Mouse (Mus musculus): ENCODE measurements around the gene Slc25a35. TPM values are rescaled to one million over a fixed set of nuclear protein-coding genes. Genes with fewer than 3 reads are reported as not detected.
A peak's percentile ranks its signal among the peaks of the same experiment; 100 is the strongest.
"Not testable (repeated sequence)": the region's sequence is repeated elsewhere in the genome, so short reads cannot be mapped to it uniquely, and the experiment has no call there.

Gene Slc25a35
- polyA plus RNA-seq, 1 experiment from 2014 or later, result 7.6 TPM

DNA sequence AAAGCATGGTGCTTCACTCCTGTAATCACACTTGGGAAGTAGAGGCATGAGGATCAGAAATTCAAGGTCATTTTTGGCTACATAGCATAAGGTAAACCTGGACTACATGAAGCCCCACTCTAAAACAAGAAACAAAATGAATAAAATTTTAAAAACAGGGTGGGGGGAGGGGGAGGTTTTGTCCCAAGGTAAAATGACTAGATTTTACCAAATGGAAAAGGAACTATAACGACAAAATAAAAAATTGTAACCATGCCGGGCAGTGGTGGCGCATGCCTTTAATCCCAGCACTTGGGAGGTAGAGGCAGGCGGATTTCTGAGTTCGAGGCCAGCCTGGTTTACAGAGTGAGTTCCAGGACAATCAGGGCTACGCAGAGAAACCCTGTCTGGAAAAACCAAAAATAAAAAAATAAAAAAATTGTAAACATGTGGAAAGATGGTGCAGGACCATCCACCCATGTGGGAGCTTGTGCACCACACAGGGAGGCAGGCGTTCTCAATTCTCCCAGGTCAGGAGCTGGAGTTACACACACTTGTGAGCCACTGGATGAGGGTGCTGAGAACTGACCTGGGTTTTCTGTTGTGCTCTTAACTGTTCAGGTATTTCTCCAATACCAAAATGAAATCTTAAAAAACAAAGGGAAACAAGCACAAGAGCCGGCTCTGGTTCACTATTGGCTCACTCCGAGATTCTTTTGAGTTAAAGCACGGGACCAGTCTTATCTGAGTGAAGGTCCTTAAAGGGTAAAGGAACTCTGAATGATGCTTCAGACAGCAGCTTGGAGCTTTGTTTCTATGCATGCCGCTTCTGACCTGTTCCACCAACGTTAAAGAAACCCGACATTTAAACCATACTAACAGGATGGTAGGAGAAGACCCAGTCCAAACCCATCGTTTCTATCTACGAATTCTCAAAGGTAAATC, 42.7 kb downstream of the Slc25a35 start:
- Histone ChIP-seq H3K4me3 (ENCODE audit: low read length) (no peak overlapping the region), H3K27me3 (ENCODE audit: insufficient read depth, low read length) (no peaks in the 10 kb centered on the region), H3K9me3 (ENCODE audit: low read length) (no peaks in the 10 kb centered on the region), H3K4me2 (replicated peaks; ENCODE audit: low read depth, low read length) (peak overlapping the region; percentile 90; the same call in 1 of the 2 replicates), H3K36me3 (ENCODE audit: insufficient read depth, low read length) (no peaks in the 10 kb centered on the region), H3K9ac (replicated peaks; ENCODE audit: low read length) (0 out of 2 replicates have a peak overlapping the region, but pooled peaks have one; percentile 8), H3K4me1 (ENCODE audit: insufficient read depth, low read length) (peaks cover 23% of the 10 kb centered on the region), H3K27ac (ENCODE audit: low read length) (no peak overlapping the region)
- no peak for ATAC-seq (ENCODE audit: low FRiP score, low TSS enrichment)
- 90% methylated on average over 15 of the region's 15 CpGs for WGBS

DNA sequence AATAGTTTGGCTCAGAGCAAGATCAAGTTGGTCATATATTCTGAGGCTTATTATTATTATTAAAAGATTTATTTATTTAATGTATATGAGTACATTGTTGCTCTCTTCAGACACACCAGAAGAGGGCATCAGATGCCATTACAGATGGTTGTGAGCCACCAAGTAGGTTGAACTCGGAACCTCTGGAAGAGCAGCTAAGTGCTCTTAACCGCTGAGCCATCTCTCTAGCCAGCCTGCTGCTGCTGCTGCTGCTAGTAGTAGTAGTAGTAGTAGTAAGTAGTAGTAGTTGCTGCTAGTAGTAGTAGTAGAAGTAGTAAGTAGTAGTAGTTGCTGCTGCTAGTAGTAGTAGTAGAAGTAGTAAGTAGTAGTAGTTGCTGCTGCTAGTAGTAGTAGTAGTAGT, 43.5 kb downstream of the Slc25a35 start:
- peak overlapping the region; percentile 90 for H3K4me2 ChIP-seq (replicated peaks; ENCODE audit: low read depth, low read length)
- ATAC-seq (ENCODE audit: low FRiP score, low TSS enrichment); H3K36me3 ChIP-seq (ENCODE audit: insufficient read depth, low read length); H3K9ac ChIP-seq (replicated peaks; ENCODE audit: low read length); H3K27me3 ChIP-seq (ENCODE audit: insufficient read depth, low read length); H3K9me3 ChIP-seq (ENCODE audit: low read length): not testable (repeated sequence)
- WGBS, result 73% methylated on average over 2 of the region's 2 CpGs
- H3K27ac ChIP-seq (ENCODE audit: low read length), result peak overlapping the region; percentile 94; the same call in 1 of the 2 replicates
- peak overlapping the region; percentile 61 for H3K4me3 ChIP-seq (ENCODE audit: low read length)
- H3K4me1 ChIP-seq (ENCODE audit: insufficient read depth, low read length), result peaks cover 23% of the 10 kb centered on the region

DNA sequence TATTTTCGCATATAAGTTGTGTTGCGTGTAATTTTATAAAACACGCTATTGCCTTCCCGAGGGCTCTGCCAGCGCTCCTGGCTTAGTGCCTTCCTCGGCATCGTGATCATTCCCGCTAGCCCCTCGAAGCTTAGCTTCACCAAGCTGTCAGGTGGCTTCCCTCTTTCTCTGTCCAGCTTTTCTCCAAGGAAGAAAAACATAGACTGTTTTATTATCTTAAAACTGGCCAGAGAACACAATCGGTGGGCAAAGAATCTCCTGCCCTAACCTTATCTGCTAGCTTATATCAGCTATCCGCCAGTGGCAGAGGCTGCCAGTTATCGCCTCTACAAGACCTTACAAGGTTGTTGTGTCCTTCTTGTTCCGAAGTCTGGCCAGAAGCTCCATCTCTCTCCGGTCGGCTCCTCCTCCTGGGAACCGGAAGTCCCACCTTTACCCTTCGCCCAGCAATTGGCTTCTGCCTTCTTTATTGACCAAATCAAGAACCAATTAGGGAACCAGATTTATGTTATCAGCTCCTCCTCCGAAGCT, 44.2 kb downstream of the Slc25a35 start:
- Histone ChIP-seq H3K36me3 (ENCODE audit: insufficient read depth, low read length) (no peaks in the 10 kb centered on the region), H3K4me3 (ENCODE audit: low read length) (peak overlapping the region; percentile 61), H3K27me3 (ENCODE audit: insufficient read depth, low read length) (no peaks in the 10 kb centered on the region), H3K9me3 (ENCODE audit: low read length) (no peaks in the 10 kb centered on the region), H3K9ac (replicated peaks; ENCODE audit: low read length) (peak overlapping the region; percentile 84), H3K4me2 (replicated peaks; ENCODE audit: low read depth, low read length) (peak overlapping the region; percentile 90), H3K27ac (ENCODE audit: low read length) (peak overlapping the region; percentile 94), H3K4me1 (ENCODE audit: insufficient read depth, low read length) (peaks cover 30% of the 10 kb centered on the region)
- WGBS, result 1% methylated on average over 18 of the region's 18 CpGs
- peak; percentile 62; the same call in 1 of the 2 replicates for ATAC-seq (ENCODE audit: low FRiP score, low TSS enrichment)

DNA sequence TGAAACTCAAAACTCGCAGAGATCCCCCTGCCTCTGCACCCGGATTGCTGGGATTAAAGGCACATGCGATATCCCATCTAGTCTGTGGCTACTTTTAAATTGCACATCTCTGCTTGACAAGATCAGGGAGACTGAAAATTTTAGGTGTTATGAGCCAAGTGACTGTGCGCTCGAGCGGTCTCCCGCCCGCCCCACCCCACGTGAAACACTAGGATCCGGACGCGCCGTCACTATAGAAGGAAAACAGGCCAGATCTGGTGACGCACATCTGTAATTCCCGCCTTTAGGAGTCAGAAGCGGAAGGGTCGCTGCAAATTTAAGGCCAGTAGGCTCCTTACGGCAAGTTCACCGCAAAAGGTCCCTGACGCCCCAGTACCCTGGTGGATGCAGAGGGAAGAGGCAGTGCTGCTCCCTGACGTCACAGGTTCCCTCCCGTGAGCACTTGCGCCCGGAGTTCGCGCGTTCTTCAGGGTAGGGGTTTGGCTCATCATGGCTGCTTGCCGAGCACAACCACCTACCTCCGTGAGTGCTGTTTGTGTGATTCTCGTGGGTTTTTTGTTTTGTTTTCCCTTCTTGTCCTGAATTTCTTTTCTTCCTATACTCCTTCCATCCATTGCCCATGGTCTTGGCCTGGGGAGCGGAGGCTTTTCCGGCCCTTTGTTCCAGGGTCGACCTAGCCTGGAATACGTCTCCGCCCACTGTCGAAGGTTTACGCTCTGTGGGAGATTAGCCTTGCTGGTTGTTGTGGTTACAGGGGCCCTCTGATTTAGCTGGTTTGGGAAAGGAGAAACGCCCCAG, 47.9 kb downstream of the Slc25a35 start, which contains the start of gene Ctc1:
Gene Ctc1, plus strand, starts transcription at position 268 of the 798 bp plus-strand sequence.
- H3K36me3 ChIP-seq (ENCODE audit: insufficient read depth, low read length), result peaks cover under 1% of the 10 kb centered on the region; the same call in 1 of the 2 replicates
- ATAC-seq (ENCODE audit: low FRiP score, low TSS enrichment), result peak; percentile 95
- H3K4me3 ChIP-seq (ENCODE audit: low read length), result peak within 1 kb of the TSS; percentile 70
- no peaks in the 10 kb centered on the region for H3K27me3 ChIP-seq (ENCODE audit: insufficient read depth, low read length)
- H3K27ac ChIP-seq (ENCODE audit: low read length), result peak within 1 kb of the TSS; percentile 96
- H3K9ac ChIP-seq (replicated peaks; ENCODE audit: low read length), result peak within 1 kb of the TSS; percentile 91
- peak within 1 kb of the TSS; percentile 88 for H3K4me2 ChIP-seq (replicated peaks; ENCODE audit: low read depth, low read length)
- 4% methylated on average over 38 of the region's 38 CpGs for WGBS
- H3K4me1 ChIP-seq (ENCODE audit: insufficient read depth, low read length), result peaks cover 25% of the 10 kb centered on the region
- no peaks in the 10 kb centered on the region for H3K9me3 ChIP-seq (ENCODE audit: low read length)

DNA sequence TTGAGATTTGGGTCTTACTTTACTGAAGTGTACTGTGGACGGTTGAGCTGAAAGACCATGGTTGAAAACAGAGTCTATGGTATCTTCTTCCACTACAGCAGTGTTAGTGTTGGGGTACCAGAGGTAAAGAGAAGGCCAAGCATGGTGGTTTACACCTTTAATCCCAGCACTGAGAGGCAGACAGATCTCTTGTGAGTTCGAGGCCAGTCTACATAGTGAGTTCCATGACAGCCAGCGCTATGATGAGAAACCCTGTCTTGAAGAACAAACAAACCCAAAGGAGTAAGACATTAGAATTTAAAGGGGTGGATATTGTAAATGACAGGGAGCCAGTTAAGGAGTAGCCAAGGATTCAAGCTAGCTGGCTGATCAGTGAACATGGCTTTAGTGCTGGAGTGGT, 48.8 kb downstream of the Slc25a35 start:
- H3K9me3 ChIP-seq (ENCODE audit: low read length), result no peaks in the 10 kb centered on the region
- WGBS, result 63% methylated on average over 3 of the region's 3 CpGs
- peak overlapping the region; percentile 91 for H3K9ac ChIP-seq (replicated peaks; ENCODE audit: low read length)
- no peaks in the 10 kb centered on the region for H3K27me3 ChIP-seq (ENCODE audit: insufficient read depth, low read length)
- ATAC-seq (ENCODE audit: low FRiP score, low TSS enrichment), result no peak
- H3K36me3 ChIP-seq (ENCODE audit: insufficient read depth, low read length), result peaks cover 6% of the 10 kb centered on the region
- H3K4me2 ChIP-seq (replicated peaks; ENCODE audit: low read depth, low read length), result peak overlapping the region; percentile 88
- peaks cover 17% of the 10 kb centered on the region for H3K4me1 ChIP-seq (ENCODE audit: insufficient read depth, low read length)
- peak overlapping the region; percentile 96 for H3K27ac ChIP-seq (ENCODE audit: low read length)
- peak overlapping the region; percentile 70 for H3K4me3 ChIP-seq (ENCODE audit: low read length)

DNA sequence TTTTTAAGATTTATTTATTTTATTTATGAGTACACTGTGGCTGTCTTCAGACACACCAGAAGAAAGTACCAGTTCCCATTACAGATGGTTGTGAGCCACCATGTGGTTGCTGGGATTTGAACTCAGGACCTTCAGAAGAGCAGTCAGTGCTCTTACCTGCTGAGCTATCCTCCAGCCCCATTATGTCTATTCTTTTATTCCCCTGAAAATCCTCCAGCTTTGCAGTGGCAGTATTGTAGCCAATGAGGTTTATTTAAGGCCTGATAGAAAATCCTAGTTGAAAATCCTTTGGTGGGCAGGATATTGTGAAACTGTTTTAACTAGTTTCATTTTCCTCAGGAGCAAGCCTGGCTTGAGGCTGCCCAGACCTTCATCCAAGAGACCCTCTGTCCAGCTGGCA, 52.8 kb downstream of the Slc25a35 start:
- Histone ChIP-seq H3K9me3 (ENCODE audit: low read length) (no peaks in the 10 kb centered on the region), H3K27ac (ENCODE audit: low read length) (no peak overlapping the region), H3K4me3 (ENCODE audit: low read length) (no peak overlapping the region), H3K27me3 (ENCODE audit: insufficient read depth, low read length) (no peaks in the 10 kb centered on the region), H3K36me3 (ENCODE audit: insufficient read depth, low read length) (peaks cover 38% of the 10 kb centered on the region), H3K4me1 (ENCODE audit: insufficient read depth, low read length) (peaks cover 9% of the 10 kb centered on the region), H3K4me2 (replicated peaks; ENCODE audit: low read depth, low read length) (no peak overlapping the region), H3K9ac (replicated peaks; ENCODE audit: low read length) (no peak overlapping the region)
- ATAC-seq (ENCODE audit: low FRiP score, low TSS enrichment), result no peak

Small RNA genes within 50 kb of the gene (microRNA-seq; reads per million reads assigned to microRNA genes)
- 1.7 reads per million, percentile 5 among the genes with 10 or more reads in this experiment for gene Mir3062

Other genes with a start within 250 kb of the Slc25a35 start
- 90.9 and 96.3 TPM in 2 replicates for gene Ndel1, start 96.3 kb upstream of the Slc25a35 start, polyA plus RNA-seq (2015; fragmentation: Nextera tagmentation; extraction: Ambion mirVana)
- gene Rnf222, start 79.6 kb upstream of the Slc25a35 start, polyA plus RNA-seq (2015; fragmentation: Nextera tagmentation; extraction: Ambion mirVana), result 0.05 and 0.17 TPM in 2 replicates
- gene Rpl26, start 66.5 kb upstream of the Slc25a35 start, polyA plus RNA-seq (2015; fragmentation: Nextera tagmentation; extraction: Ambion mirVana), result 897 and 905 TPM in 2 replicates
- not detected in 2 replicates for gene Odf4, start 41.0 kb upstream of the Slc25a35 start, polyA plus RNA-seq (2015; fragmentation: Nextera tagmentation; extraction: Ambion mirVana)
- gene Arhgef15, start 10.7 kb upstream of the Slc25a35 start, polyA plus RNA-seq (2015; fragmentation: Nextera tagmentation; extraction: Ambion mirVana), result 20.0 and 23.0 TPM in 2 replicates
- 62.3 and 63.9 TPM in 2 replicates for gene Rangrf, start 7.1 kb downstream of the Slc25a35 start, polyA plus RNA-seq (2015; fragmentation: Nextera tagmentation; extraction: Ambion mirVana)
- 33.9 and 41.9 TPM in 2 replicates for gene Pfas, start 40.3 kb downstream of the Slc25a35 start, polyA plus RNA-seq (2015; fragmentation: Nextera tagmentation; extraction: Ambion mirVana)
- 64.1 and 68.0 TPM in 2 replicates for gene Ctc1, start 47.8 kb downstream of the Slc25a35 start, polyA plus RNA-seq (2015; fragmentation: Nextera tagmentation; extraction: Ambion mirVana)
- 176 and 177 TPM in 2 replicates for gene Aurkb, start 77.5 kb downstream of the Slc25a35 start, polyA plus RNA-seq (2015; fragmentation: Nextera tagmentation; extraction: Ambion mirVana)
- 8.0 and 9.1 TPM in 2 replicates for gene Borcs6, start 91.6 kb downstream of the Slc25a35 start, polyA plus RNA-seq (2015; fragmentation: Nextera tagmentation; extraction: Ambion mirVana)
- gene Tmem107, start 102.7 kb downstream of the Slc25a35 start, polyA plus RNA-seq (2015; fragmentation: Nextera tagmentation; extraction: Ambion mirVana), result 61.0 and 68.1 TPM in 2 replicates
- gene Vamp2, start 120.4 kb downstream of the Slc25a35 start, polyA plus RNA-seq (2015; fragmentation: Nextera tagmentation; extraction: Ambion mirVana), result 81.5 and 114 TPM in 2 replicates
- 11.4 and 15.6 TPM in 2 replicates for gene Per1, start 127.1 kb downstream of the Slc25a35 start, polyA plus RNA-seq (2015; fragmentation: Nextera tagmentation; extraction: Ambion mirVana)
- gene Hes7, start 152.3 kb downstream of the Slc25a35 start, polyA plus RNA-seq (2015; fragmentation: Nextera tagmentation; extraction: Ambion mirVana), result 0.39 and 0.51 TPM in 2 replicates
- gene 9130213A22Rik, start 154.5 kb downstream of the Slc25a35 start, polyA plus RNA-seq (2015; fragmentation: Nextera tagmentation; extraction: Ambion mirVana), result 0.33 and 0.42 TPM in 2 replicates
- gene Aloxe3, start 157.8 kb downstream of the Slc25a35 start, polyA plus RNA-seq (2015; fragmentation: Nextera tagmentation; extraction: Ambion mirVana), result 0.32 and 0.76 TPM in 2 replicates
- gene Alox12b, start 188.9 kb downstream of the Slc25a35 start, polyA plus RNA-seq (2015; fragmentation: Nextera tagmentation; extraction: Ambion mirVana), result 0.30 and 0.41 TPM in 2 replicates
- 0.46 and 0.72 TPM in 2 replicates for gene Alox8, start 229.7 kb downstream of the Slc25a35 start, polyA plus RNA-seq (2015; fragmentation: Nextera tagmentation; extraction: Ambion mirVana)

Data from kidney, embryonic 16.5 days (tissue).